Mouse (Mus musculus) stomach, embryonic 16.5 days (tissue): Measurements from ENCODE around the gene Gm6710. TPM values are rescaled to one million over a fixed set of nuclear protein-coding genes. Genes with fewer than 3 reads are reported as not detected.
"Not testable (repeated sequence)": the region's sequence is repeated elsewhere in the genome, so short reads cannot be mapped to it uniquely, and the experiment has no call there.

Experiments used
- ATAC-seq: fragments of 200-750 bp; cut with Nextera tagmentation; 2 replicates; pipeline ENCODE4 v1.8.0; 2017; ENCODE audit warnings: moderate number of reproducible peaks, moderate TSS enrichment; ENCODE audit not compliant: insufficient read depth, low FRiP score
- H3K27ac ChIP-seq: fragments of 300-500 bp; sonication (generic); 2 replicates; pipeline ENCODE4 v1.5.1; 2014; ENCODE audit warnings: low read length
- H3K27me3 ChIP-seq: fragments of 300-500 bp; sonication (generic); 2 replicates; pipeline ENCODE4 v1.6.1; 2014; ENCODE audit warnings: low read length, control low read depth, mixed read lengths; ENCODE audit not compliant: control insufficient read depth, insufficient read depth
- H3K36me3 ChIP-seq: fragments of 300-500 bp; sonication (generic); 2 replicates; pipeline ENCODE4 v1.6.1; 2014; ENCODE audit warnings: low read length; ENCODE audit not compliant: control insufficient read depth, insufficient read depth
- H3K4me1 ChIP-seq: fragments of 300-500 bp; sonication (generic); 2 replicates; pipeline ENCODE4 v1.6.1; 2014; ENCODE audit warnings: low read length, control low read depth, mixed read lengths; ENCODE audit not compliant: control insufficient read depth, insufficient read depth
- H3K4me2 ChIP-seq: fragments of 300-500 bp; sonication (generic); 2 replicates; pipeline ENCODE4 v1.6.1; 2014; ENCODE audit warnings: low read depth, low read length, mixed read lengths
- H3K4me3 ChIP-seq: fragments of 300-500 bp; sonication (generic); replicated peaks from 2 replicates; pipeline ENCODE4 v1.5.1; 2014; ENCODE audit warnings: mild to moderate bottlenecking, low read length
- H3K9ac ChIP-seq: fragments of 300-500 bp; sonication (generic); 2 replicates; pipeline ENCODE4 v1.6.1; 2014; ENCODE audit warnings: low read length
- H3K9me3 ChIP-seq: fragments of 300-500 bp; sonication (generic); replicated peaks from 2 replicates; pipeline ENCODE4 v1.6.1; 2016; ENCODE audit warnings: low read length, control low read depth; ENCODE audit not compliant: control insufficient read depth
- WGBS: fragments of 180-500 bp; shearing (Covaris S2); extraction: QIAGEN DNeasy Blood & Tissue Kit; methylation state at CpG from one replicate; pipeline ENCODE4 v1.1.7; 2014; 5-methylcytosine and 5-hydroxymethylcytosine counted together
- polyA plus RNA-seq: library from polyadenylated mRNA; unstranded; fragments of >200 nt; fragmentation: Nextera tagmentation; extraction: Ambion mirVana; gene quantifications from 2 replicates; pipeline ENCODE4 v1.2.1, GENCODE M21; 2015

Gene Gm6710
- polyA plus RNA-seq = 17.1 and 20.0 TPM in 2 replicates

DNA sequence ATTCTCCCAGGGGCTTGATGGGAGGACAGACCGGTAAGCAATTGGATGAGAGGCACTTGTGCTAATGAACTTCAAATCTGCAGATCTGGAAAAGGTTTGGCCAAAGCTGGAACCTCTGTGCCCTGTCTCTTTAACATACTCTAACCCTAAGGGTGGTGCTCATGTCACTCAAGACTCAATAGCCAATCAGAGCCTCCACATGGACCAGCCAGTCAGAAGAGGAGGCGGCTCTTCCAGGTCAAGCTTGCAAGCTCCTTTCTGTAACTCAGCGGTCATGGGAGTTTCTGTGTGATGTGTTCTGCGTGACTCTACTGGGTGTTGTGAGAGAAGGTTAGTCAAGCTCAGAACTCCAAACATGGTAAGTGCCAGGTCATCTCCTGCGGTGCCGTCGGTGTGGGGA lies at the start of gene Gm6710:
Gm6710 (plus strand) TSS at position 196 of the 400 bp plus-strand sequence.
- H3K27me3 ChIP-seq, ATAC-seq, H3K4me1 ChIP-seq, H3K9ac ChIP-seq, H3K9me3 ChIP-seq, H3K4me2 ChIP-seq, H3K4me3 ChIP-seq, H3K36me3 ChIP-seq, H3K27ac ChIP-seq: not testable (repeated sequence)
- no CpG with 5 or more reads among the region's 7 CpGs for WGBS

Other genes with a start within 250 kb of the Gm6710 start
- gene Gm11007, start 225.2 kb upstream of the Gm6710 start, polyA plus RNA-seq = not detected in 2 replicates
- gene Zfp969, start 165.6 kb upstream of the Gm6710 start, polyA plus RNA-seq = 21.2 and 22.1 TPM in 2 replicates
- gene Gm2007, start 127.7 kb upstream of the Gm6710 start, polyA plus RNA-seq = not detected in 2 replicates
- gene Gm14288, start 68.1 kb upstream of the Gm6710 start, polyA plus RNA-seq = 3.8 TPM in 1 of 2 replicates, not detected in the other
- 4.5 and 4.9 TPM in 2 replicates for gene Zfp966, start 61.9 kb downstream of the Gm6710 start, polyA plus RNA-seq
- 25.0 and 25.3 TPM in 2 replicates for gene Gm2026, start 96.1 kb downstream of the Gm6710 start, polyA plus RNA-seq